Mouse (Mus musculus): ENCODE measurements around the gene Pigk.

Pigk gene

GRCm38 (mm10) chr3:152832436-152832835 is 118.5 kb downstream of the Pigk start:
- DNase-seq (ENCODE audit: inconsistent age in 2 of 2, low spot score in 1 of 2): no peak

- DNase-seq (ENCODE audit: inconsistent age in 2 of 2, low spot score in 1 of 2): no peak
Measured at GRCm38 (mm10) chr3:152837407-152837806, 123.5 kb downstream of the Pigk start.

GRCm38 (mm10) chr3:152837938-152838337 is 124.0 kb downstream of the Pigk start:
- no peak for DNase-seq (ENCODE audit: inconsistent age in 2 of 2, low spot score in 1 of 2)

- DNase-seq (ENCODE audit: inconsistent age in 2 of 2, low spot score in 1 of 2): no peak
Measured at GRCm38 (mm10) chr3:152841264-152841663, 127.4 kb downstream of the Pigk start.

- DNase-seq (ENCODE audit: inconsistent age in 2 of 2, low spot score in 1 of 2): no peak
Measured at GRCm38 (mm10) chr3:152842648-152843047, 128.7 kb downstream of the Pigk start.

- DNase-seq (ENCODE audit: inconsistent age in 2 of 2, low spot score in 1 of 2): no peak
Measured at GRCm38 (mm10) chr3:152843925-152844324, 130.0 kb downstream of the Pigk start.

GRCm38 (mm10) chr3:152855006-152855614 is 141.2 kb downstream of the Pigk start:
- DNase-seq (ENCODE audit: inconsistent age in 2 of 2, low spot score in 1 of 2): no peak

GRCm38 (mm10) chr3:152856095-152856494 is 142.2 kb downstream of the Pigk start:
- DNase-seq (ENCODE audit: inconsistent age in 2 of 2, low spot score in 1 of 2): no peak

GRCm38 (mm10) chr3:152861450-152861849 is 147.6 kb downstream of the Pigk start:
- DNase-seq (ENCODE audit: inconsistent age in 2 of 2, low spot score in 1 of 2): no peak

- DNase-seq (ENCODE audit: inconsistent age in 2 of 2, low spot score in 1 of 2): no peak
Measured at GRCm38 (mm10) chr3:152861978-152862377, 148.1 kb downstream of the Pigk start.

GRCm38 (mm10) chr3:152866035-152866965 is 152.4 kb downstream of the Pigk start:
- DNase-seq (ENCODE audit: inconsistent age in 2 of 2, low spot score in 1 of 2): no peak

- DNase-seq (ENCODE audit: inconsistent age in 2 of 2, low spot score in 1 of 2): no peak
Measured at GRCm38 (mm10) chr3:152867654-152868525, 154.0 kb downstream of the Pigk start.

- no peak for DNase-seq (ENCODE audit: inconsistent age in 2 of 2, low spot score in 1 of 2)
Measured at GRCm38 (mm10) chr3:152872054-152872453, 158.2 kb downstream of the Pigk start.

GRCm38 (mm10) chr3:152872596-152872995 is 158.7 kb downstream of the Pigk start:
- no peak for DNase-seq (ENCODE audit: inconsistent age in 2 of 2, low spot score in 1 of 2)

- no peak for DNase-seq (ENCODE audit: inconsistent age in 2 of 2, low spot score in 1 of 2)
Measured at GRCm38 (mm10) chr3:152874431-152875355, 160.8 kb downstream of the Pigk start.

GRCm38 (mm10) chr3:152875723-152876290 is 161.9 kb downstream of the Pigk start:
- DNase-seq (ENCODE audit: inconsistent age in 2 of 2, low spot score in 1 of 2): no peak

GRCm38 (mm10) chr3:152880121-152880835 is 166.4 kb downstream of the Pigk start:
- no peak for DNase-seq (ENCODE audit: inconsistent age in 2 of 2, low spot score in 1 of 2)

GRCm38 (mm10) chr3:152881706-152882105 is 167.8 kb downstream of the Pigk start:
- DNase-seq (ENCODE audit: inconsistent age in 2 of 2, low spot score in 1 of 2): no peak

- DNase-seq (ENCODE audit: inconsistent age in 2 of 2, low spot score in 1 of 2): no peak
Measured at GRCm38 (mm10) chr3:152883556-152883955, 169.7 kb downstream of the Pigk start.

Data from adrenal gland, adult (tissue).